Mouse (Mus musculus): Measurements from ENCODE around the gene Gm10197. TPM values are rescaled to one million over a fixed set of nuclear protein-coding genes. Genes with fewer than 3 reads are reported as not detected.

The Gm10197 gene
- polyA plus RNA-seq, 1 experiment from 2014 or later = not detected

DNA sequence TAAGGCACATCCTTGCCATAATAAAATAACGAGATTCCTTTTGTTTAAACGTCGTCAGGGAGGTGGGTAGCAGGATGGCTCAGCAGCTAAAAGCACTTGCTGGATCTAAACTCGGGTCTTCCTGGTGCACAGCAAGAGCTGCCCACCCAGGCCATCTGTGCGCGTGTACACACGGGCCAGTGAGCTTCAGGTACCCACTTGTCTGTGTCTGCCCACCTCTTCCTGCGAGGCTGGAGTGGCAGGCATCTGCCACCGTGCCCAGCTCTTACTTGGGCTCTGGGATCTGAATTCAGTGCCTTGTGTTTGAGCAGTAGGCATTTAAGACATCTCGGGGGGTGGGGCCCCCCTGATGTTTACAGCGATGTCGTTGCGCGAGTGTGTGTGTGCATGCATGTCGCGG, 16.5 kb downstream of the Gm10197 start:
- Histone ChIP-seq H3K27me3 (ENCODE audit: control insufficient read depth, insufficient read depth, low read depth, low read length) (no peaks in the 10 kb centered on the region), H3K9ac (ENCODE audit: low read length) (no peak overlapping the region), H3K4me1 (replicated peaks; ENCODE audit: control insufficient read depth, insufficient read depth, low read length) (peaks cover 8% of the 10 kb centered on the region; the same call in 1 of the 2 replicates), H3K4me2 (ENCODE audit: low read depth, low read length) (no peak overlapping the region), H3K4me3 (ENCODE audit: low read length) (no peak overlapping the region), H3K36me3 (ENCODE audit: control insufficient read depth, insufficient read depth, low read length) (peaks cover 4% of the 10 kb centered on the region; the same call in 1 of the 2 replicates), H3K9me3 (ENCODE audit: control insufficient read depth, low read length) (no peaks in the 10 kb centered on the region), H3K27ac (ENCODE audit: low read length) (no peak overlapping the region)
- ATAC-seq (ENCODE audit: low read depth) = no peak
- 83% methylated on average over 16 of the region's 16 CpGs for WGBS

DNA sequence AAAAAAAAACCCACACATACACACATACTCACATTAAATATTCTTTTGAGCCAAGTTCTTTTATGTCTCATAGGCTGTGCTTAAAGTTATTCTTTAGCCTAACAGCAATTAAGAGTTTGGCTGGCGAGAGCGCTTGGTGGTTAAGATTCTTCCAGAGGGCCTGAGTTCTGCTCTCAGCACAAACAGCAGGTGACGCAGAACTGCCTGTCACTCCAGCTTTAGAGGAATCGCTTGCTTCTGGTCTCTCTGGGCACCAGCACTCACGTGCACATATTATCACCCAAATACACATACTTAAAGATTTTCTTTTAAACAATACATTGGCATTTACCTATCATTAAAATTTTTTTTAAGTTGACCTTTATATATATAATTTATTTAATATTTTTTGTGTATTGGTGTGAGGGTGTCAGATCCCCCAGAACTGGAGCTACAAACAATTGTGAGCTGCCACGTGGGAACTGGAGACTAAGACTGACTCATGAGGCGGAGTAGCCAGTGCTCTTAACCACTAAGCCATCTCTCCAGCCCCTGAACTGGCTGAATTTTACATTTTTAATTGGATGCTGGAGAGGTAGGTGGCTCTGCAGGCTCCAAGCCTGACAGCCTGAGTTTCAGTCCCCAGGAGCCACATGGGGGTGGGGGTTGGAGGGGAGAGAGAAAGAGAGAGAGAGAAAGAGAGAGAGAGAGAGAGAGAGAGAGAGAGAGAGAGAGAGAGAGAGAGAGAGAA, 17.1 kb downstream of the Gm10197 start:
- H3K36me3 ChIP-seq (ENCODE audit: control insufficient read depth, insufficient read depth, low read length) = peaks cover 4% of the 10 kb centered on the region; the same call in 1 of the 2 replicates
- no peaks in the 10 kb centered on the region for H3K27me3 ChIP-seq (ENCODE audit: control insufficient read depth, insufficient read depth, low read depth, low read length)
- no peak overlapping the region for H3K4me2 ChIP-seq (ENCODE audit: low read depth, low read length)
- H3K9me3 ChIP-seq (ENCODE audit: control insufficient read depth, low read length) = no peaks in the 10 kb centered on the region
- 76% methylated on average over 7 of the region's 7 CpGs for WGBS
- no peak overlapping the region for H3K9ac ChIP-seq (ENCODE audit: low read length)
- no peak overlapping the region for H3K4me3 ChIP-seq (ENCODE audit: low read length)
- no peak for ATAC-seq (ENCODE audit: low read depth)
- no peak overlapping the region for H3K27ac ChIP-seq (ENCODE audit: low read length)
- H3K4me1 ChIP-seq (replicated peaks; ENCODE audit: control insufficient read depth, insufficient read depth, low read length) = peaks cover 4% of the 10 kb centered on the region; the same call in 1 of the 2 replicates

DNA sequence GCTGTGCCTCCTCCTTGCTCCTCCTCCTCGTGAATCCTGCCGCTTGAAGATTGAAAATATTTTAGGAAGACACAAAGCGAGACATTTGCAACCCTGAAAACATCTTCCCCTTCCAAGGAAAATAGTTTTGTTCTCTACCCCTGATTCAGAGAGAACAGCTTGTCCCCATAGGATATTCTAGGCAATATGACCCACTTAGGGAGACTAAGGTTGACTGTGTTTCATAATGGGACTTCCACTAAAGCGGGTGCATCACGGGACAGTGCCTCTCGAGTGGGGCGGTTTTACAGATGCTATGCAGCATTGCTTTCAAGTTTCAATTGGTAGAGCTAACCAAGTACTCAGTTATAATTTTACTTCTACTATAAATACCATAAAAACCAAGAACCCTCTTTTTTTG, 17.7 kb downstream of the Gm10197 start:
- Histone ChIP-seq H3K4me2 (ENCODE audit: low read depth, low read length) (no peak overlapping the region), H3K4me1 (replicated peaks; ENCODE audit: control insufficient read depth, insufficient read depth, low read length) (no peaks in the 10 kb centered on the region), H3K9ac (ENCODE audit: low read length) (no peak overlapping the region), H3K4me3 (ENCODE audit: low read length) (no peak overlapping the region), H3K27me3 (ENCODE audit: control insufficient read depth, insufficient read depth, low read depth, low read length) (no peaks in the 10 kb centered on the region), H3K27ac (ENCODE audit: low read length) (no peak overlapping the region), H3K36me3 (ENCODE audit: control insufficient read depth, insufficient read depth, low read length) (peaks cover 4% of the 10 kb centered on the region; the same call in 1 of the 2 replicates), H3K9me3 (ENCODE audit: control insufficient read depth, low read length) (no peaks in the 10 kb centered on the region)
- no peak for ATAC-seq (ENCODE audit: low read depth)
- 91% methylated on average over 7 of the region's 7 CpGs for WGBS

DNA sequence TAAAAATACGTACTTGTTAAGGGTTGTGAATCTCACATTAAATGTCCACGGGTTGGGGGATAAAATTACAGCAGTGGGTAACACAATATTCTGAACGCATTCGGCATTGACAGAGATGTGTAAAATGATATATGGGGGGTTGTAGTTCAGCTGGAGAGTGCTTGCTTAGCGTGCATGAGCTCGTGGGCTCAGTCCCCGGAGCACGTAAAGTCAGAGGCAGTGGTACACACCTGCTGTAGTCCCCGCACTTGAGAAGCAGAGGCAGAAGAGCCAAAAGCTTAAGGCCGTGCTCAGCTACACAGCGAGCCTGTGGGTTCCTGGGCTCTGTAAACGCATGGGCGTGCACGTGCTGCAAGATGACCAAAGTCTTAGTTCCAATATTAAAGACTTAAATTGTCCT, 25.8 kb downstream of the Gm10197 start:
- H3K27ac ChIP-seq (ENCODE audit: low read length) = no peak overlapping the region
- H3K9me3 ChIP-seq (ENCODE audit: control insufficient read depth, low read length) = no peaks in the 10 kb centered on the region
- no peak overlapping the region for H3K4me2 ChIP-seq (ENCODE audit: low read depth, low read length)
- H3K27me3 ChIP-seq (ENCODE audit: control insufficient read depth, insufficient read depth, low read depth, low read length) = no peaks in the 10 kb centered on the region
- H3K9ac ChIP-seq (ENCODE audit: low read length) = no peak overlapping the region
- 71% methylated on average over 14 of the region's 14 CpGs for WGBS
- no peak for ATAC-seq (ENCODE audit: low read depth)
- no peaks in the 10 kb centered on the region for H3K4me1 ChIP-seq (replicated peaks; ENCODE audit: control insufficient read depth, insufficient read depth, low read length)
- no peaks in the 10 kb centered on the region for H3K36me3 ChIP-seq (ENCODE audit: control insufficient read depth, insufficient read depth, low read length)
- H3K4me3 ChIP-seq (ENCODE audit: low read length) = no peak overlapping the region

DNA sequence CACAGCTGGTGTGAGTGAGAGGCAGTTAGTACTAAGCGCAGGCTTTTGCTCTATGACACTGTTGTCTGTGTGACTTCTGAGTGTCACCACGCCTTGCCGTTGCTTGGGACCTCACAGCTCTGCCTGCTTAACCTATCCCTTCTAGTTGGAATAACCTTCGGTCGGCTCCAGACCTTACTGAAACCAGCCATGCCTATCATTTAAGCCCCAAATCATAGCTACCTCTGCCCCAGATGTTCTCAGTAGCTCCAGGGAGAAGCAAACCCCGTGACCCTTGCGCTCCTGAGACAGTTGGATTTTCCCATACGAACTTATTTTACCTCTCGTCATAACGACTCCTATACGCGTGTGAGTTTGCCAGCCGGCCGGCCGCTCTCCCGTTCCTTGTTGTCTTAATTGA, 27.5 kb downstream of the Gm10197 start:
- no peak for ATAC-seq (ENCODE audit: low read depth)

DNA sequence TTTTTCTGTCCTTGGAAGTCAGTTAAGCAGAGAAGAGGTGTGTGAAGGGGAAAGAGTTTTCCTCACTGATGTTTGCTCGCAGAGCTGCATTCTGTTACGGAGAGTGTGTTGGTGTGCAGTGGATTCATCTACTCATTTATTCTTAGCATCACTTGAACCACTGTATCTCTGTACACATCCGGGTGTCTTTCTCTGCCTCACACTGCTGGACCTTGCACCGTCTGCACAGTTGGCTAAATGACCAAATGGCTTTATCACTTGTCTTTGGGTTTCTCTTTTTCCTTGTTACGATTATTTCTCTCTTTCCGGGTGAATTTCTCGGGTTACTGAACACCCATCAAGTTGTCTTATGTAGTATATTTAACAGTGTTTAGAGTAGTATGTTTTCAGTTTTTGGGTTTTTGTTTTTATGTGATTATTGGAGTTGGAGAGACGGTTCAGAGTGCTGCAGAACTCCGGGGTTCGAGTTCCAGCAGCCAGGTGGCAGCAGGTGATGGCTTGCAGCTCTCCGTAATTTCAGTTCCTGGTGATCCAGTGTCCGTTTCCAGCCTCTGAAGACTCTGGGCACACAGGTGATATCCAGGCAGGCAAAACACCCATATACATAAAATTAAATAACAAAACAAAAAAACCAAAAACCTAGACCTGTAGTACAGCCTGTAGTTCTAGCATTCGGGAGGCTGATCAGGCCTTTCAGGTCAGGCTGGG, 28.2 kb downstream of the Gm10197 start:
- no peak for ATAC-seq (ENCODE audit: low read depth)
- H3K27ac ChIP-seq (ENCODE audit: low read length) = no peak overlapping the region

More for the DNA sequence above, 27.5 kb downstream of the Gm10197 start:
- WGBS = 81% methylated on average over 16 of the region's 16 CpGs
- H3K9ac ChIP-seq (ENCODE audit: low read length) = no peak overlapping the region
- H3K4me1 ChIP-seq (replicated peaks; ENCODE audit: control insufficient read depth, insufficient read depth, low read length) = no peaks in the 10 kb centered on the region
- no peaks in the 10 kb centered on the region for H3K27me3 ChIP-seq (ENCODE audit: control insufficient read depth, insufficient read depth, low read depth, low read length)
- H3K27ac ChIP-seq (ENCODE audit: low read length) = no peak overlapping the region
- no peaks in the 10 kb centered on the region for H3K9me3 ChIP-seq (ENCODE audit: control insufficient read depth, low read length)
- no peaks in the 10 kb centered on the region for H3K36me3 ChIP-seq (ENCODE audit: control insufficient read depth, insufficient read depth, low read length)
- H3K4me2 ChIP-seq (ENCODE audit: low read depth, low read length) = no peak overlapping the region
- no peak overlapping the region for H3K4me3 ChIP-seq (ENCODE audit: low read length)

DNA sequence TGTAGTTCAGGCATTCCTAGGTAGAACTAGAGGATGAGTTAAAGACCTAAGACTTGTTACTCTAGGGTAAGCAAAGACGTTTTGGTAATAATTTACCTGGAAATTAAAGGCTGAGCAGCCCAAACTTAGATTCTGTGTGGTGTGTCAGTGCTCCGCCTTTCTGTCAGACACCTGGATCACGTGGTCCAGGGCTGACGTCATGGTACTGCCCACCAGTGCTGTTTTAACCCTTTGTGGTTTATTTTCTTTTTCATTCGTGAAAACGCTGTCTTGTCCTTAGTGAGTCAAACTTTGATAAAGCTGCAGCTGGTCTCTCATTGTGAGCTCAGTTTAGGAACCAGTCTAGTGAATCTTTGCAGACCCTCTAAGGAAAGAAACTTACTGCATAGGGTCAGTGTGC, 31.1 kb downstream of the Gm10197 start:
- no peaks in the 10 kb centered on the region for H3K4me1 ChIP-seq (replicated peaks; ENCODE audit: control insufficient read depth, insufficient read depth, low read length)
- WGBS = 17% methylated on average over 6 of the region's 6 CpGs
- H3K27ac ChIP-seq (ENCODE audit: low read length) = no peak overlapping the region
- H3K4me2 ChIP-seq (ENCODE audit: low read depth, low read length) = no peak overlapping the region
- no peak overlapping the region for H3K4me3 ChIP-seq (ENCODE audit: low read length)
- no peaks in the 10 kb centered on the region for H3K27me3 ChIP-seq (ENCODE audit: control insufficient read depth, insufficient read depth, low read depth, low read length)
- H3K9me3 ChIP-seq (ENCODE audit: control insufficient read depth, low read length) = no peaks in the 10 kb centered on the region
- ATAC-seq (ENCODE audit: low read depth) = no peak
- H3K36me3 ChIP-seq (ENCODE audit: control insufficient read depth, insufficient read depth, low read length) = peaks cover 8% of the 10 kb centered on the region
- H3K9ac ChIP-seq (ENCODE audit: low read length) = no peak overlapping the region

More for the DNA sequence above, 28.2 kb downstream of the Gm10197 start:
- no peak overlapping the region for H3K4me2 ChIP-seq (ENCODE audit: low read depth, low read length)
- no peak overlapping the region for H3K4me3 ChIP-seq (ENCODE audit: low read length)
- no peaks in the 10 kb centered on the region for H3K36me3 ChIP-seq (ENCODE audit: control insufficient read depth, insufficient read depth, low read length)
- no peak overlapping the region for H3K9ac ChIP-seq (ENCODE audit: low read length)
- no peaks in the 10 kb centered on the region for H3K27me3 ChIP-seq (ENCODE audit: control insufficient read depth, insufficient read depth, low read depth, low read length)
- 89% methylated on average over 13 of the region's 13 CpGs for WGBS
- no peaks in the 10 kb centered on the region for H3K9me3 ChIP-seq (ENCODE audit: control insufficient read depth, low read length)
- no peaks in the 10 kb centered on the region for H3K4me1 ChIP-seq (replicated peaks; ENCODE audit: control insufficient read depth, insufficient read depth, low read length)

DNA sequence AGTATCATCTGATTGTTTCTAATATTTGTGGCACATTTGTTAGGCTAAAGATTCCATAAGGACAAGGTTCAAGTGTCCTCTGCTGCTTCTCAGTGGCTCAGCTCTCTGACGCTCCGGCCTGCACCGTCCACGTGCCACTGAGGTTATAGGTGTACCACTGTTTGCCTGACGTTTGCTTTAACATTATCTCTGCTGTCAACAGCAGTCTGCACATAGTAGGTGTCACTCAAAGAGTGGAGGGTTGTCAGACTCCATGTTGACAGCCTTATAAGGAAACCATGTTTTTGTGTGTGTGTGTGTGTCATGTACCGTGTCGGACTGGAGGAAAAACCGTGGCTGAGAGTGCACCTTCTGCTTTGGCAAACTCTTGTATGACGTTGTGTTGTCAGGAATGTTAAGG, 36.3 kb downstream of the Gm10197 start:
- WGBS = 81% methylated on average over 9 of the region's 9 CpGs
- Histone ChIP-seq H3K4me2 (ENCODE audit: low read depth, low read length) (no peak overlapping the region), H3K4me1 (replicated peaks; ENCODE audit: control insufficient read depth, insufficient read depth, low read length) (peaks cover 5% of the 10 kb centered on the region; the same call in 1 of the 2 replicates), H3K27me3 (ENCODE audit: control insufficient read depth, insufficient read depth, low read depth, low read length) (no peaks in the 10 kb centered on the region), H3K9ac (ENCODE audit: low read length) (no peak overlapping the region), H3K27ac (ENCODE audit: low read length) (no peak overlapping the region), H3K9me3 (ENCODE audit: control insufficient read depth, low read length) (no peaks in the 10 kb centered on the region), H3K36me3 (ENCODE audit: control insufficient read depth, insufficient read depth, low read length) (peaks cover 15% of the 10 kb centered on the region), H3K4me3 (ENCODE audit: low read length) (no peak overlapping the region)
- ATAC-seq (ENCODE audit: low read depth) = no peak

DNA sequence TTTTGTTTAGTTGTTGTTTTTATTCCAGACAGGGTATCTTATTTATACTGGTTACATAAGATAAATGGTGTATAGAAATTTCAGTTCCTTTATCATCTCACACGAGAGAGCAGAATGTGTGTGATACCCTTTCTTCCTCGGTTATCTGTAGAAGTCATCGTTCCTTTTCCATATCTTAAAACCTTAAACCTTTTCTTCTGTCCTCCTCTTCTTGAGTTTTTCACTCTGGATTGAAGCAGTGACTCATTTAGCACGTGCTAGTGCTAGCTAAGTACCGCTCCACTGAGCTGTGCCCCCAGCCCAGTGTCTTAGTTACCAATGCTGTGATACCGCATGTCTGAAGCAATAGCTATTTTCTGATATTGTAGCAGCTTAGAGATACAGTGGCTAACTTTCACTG, 37.8 kb downstream of the Gm10197 start:
- H3K27me3 ChIP-seq (ENCODE audit: control insufficient read depth, insufficient read depth, low read depth, low read length) = no peaks in the 10 kb centered on the region
- no peak overlapping the region for H3K4me2 ChIP-seq (ENCODE audit: low read depth, low read length)
- 87% methylated on average over 6 of the region's 6 CpGs for WGBS
- no peaks in the 10 kb centered on the region for H3K9me3 ChIP-seq (ENCODE audit: control insufficient read depth, low read length)
- H3K36me3 ChIP-seq (ENCODE audit: control insufficient read depth, insufficient read depth, low read length) = peaks cover 15% of the 10 kb centered on the region
- no peak overlapping the region for H3K27ac ChIP-seq (ENCODE audit: low read length)
- H3K4me3 ChIP-seq (ENCODE audit: low read length) = no peak overlapping the region
- H3K9ac ChIP-seq (ENCODE audit: low read length) = no peak overlapping the region
- H3K4me1 ChIP-seq (replicated peaks; ENCODE audit: control insufficient read depth, insufficient read depth, low read length) = peaks cover 5% of the 10 kb centered on the region; the same call in 1 of the 2 replicates
- ATAC-seq (ENCODE audit: low read depth) = no peak

Data from lung, embryonic 16.5 days (tissue).